Mouse (Mus musculus) small intestine, adult 10 weeks (tissue): ENCODE results near the gene Mtif3. TPM values are rescaled to one million over a fixed set of nuclear protein-coding genes. Genes with fewer than 3 reads are reported as not detected.

Source experiments
- polyA plus RNA-seq: library from polyadenylated mRNA; stranded (reverse); fragments of 350-450 nt; fragmentation: Illumina TruSeq; extraction: RNeasy Lipid Tissue Mini Kit (QIAGEN cat#74804); gene quantifications from one replicate; pipeline ENCODE4 v1.2.3, GENCODE M21; 2014; ENCODE audit warnings: low replicate concordance

Mtif3 gene
- 27.2 TPM for polyA plus RNA-seq

GRCm38 (mm10) chr5:146963118-146963936, at the start of gene Mtif3:
Gene Mtif3 (minus strand): TSS chr5:146963800.

DNA sequence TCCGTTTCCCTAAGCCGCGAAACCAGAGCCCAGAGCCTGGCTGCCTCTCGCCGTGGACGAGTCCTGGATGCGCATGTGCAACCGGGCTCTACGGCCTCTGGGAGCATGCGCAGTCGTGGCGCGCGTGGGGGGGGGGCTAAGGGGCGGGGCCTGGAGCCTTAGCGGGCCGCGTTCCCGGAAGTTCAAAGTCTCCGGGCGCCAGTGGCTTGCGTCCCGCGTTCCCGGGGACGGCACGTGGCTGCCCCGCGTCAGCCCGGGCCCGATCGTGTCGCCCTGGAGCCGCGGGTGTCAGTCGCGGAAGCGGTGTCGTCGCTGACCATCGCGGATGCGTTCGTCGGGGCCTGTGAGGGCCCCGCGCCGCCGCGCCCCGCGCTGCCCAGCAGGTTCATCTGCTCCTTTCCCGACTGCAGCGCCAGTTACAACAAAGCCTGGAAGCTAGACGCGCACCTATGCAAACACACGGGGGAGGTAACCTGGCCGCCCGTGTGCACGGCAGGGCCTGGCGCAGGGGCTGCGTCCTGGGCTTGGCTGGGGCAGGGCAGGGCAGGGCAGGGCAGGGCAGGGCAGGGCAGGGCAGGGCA, 15.0 kb downstream of the Mtif3 start, which contains the start of gene Gtf3a:
Gtf3a (plus strand) TSS at position 150 of the 581 bp plus-strand sequence.

Other genes starting within 250 kb of the Mtif3 start
- 123 TPM for gene Usp12, start 168.8 kb downstream of the Mtif3 start, polyA plus RNA-seq
- gene Rpl21, start 130.9 kb downstream of the Mtif3 start, polyA plus RNA-seq: 153 TPM
- gene Rasl11a, start 118.7 kb downstream of the Mtif3 start, polyA plus RNA-seq: not detected
- 15.2 TPM for gene Gtf3a, start 15.1 kb downstream of the Mtif3 start, polyA plus RNA-seq
- gene Lnx2, start 112.8 kb upstream of the Mtif3 start, polyA plus RNA-seq: 11.8 TPM
- gene Polr1d, start 113.2 kb upstream of the Mtif3 start, polyA plus RNA-seq: 70.6 TPM
- not detected for gene Gsx1, start 224.9 kb upstream of the Mtif3 start, polyA plus RNA-seq